Mouse (Mus musculus) testis, postnatal 14 days (tissue): ENCODE data around the gene Sim1.
A peak's percentile ranks its signal among the peaks of the same experiment; 100 is the strongest.

Experiments used
- DNase-seq: peaks from one replicate; pipeline ENCODE4 v3.0.0; 2021; ENCODE audit warnings: low spot score

Gene Sim1

GRCm38 (mm10) chr10:50901601-50902475 lies 7.3 kb downstream of the Sim1 start:
- DNase-seq, result no peak

- peak; percentile 34 for DNase-seq
These were observed 8.5 kb downstream of the Sim1 start for GRCm38 (mm10) chr10:50902741-50903715.

GRCm38 (mm10) chr10:50903846-50904763 lies 9.6 kb downstream of the Sim1 start:
- DNase-seq, result no peak

- no peak for DNase-seq
These were observed 10.5 kb downstream of the Sim1 start for GRCm38 (mm10) chr10:50904764-50905701.

- no peak for DNase-seq
These were observed 15.8 kb downstream of the Sim1 start for GRCm38 (mm10) chr10:50910400-50910799.

- DNase-seq, result no peak
These were observed 16.4 kb downstream of the Sim1 start for GRCm38 (mm10) chr10:50910861-50911410.

- no peak for DNase-seq
These were observed 21.1 kb downstream of the Sim1 start for GRCm38 (mm10) chr10:50915607-50916006.

- DNase-seq, result no peak
These were observed 34.7 kb downstream of the Sim1 start for GRCm38 (mm10) chr10:50929281-50929680.

GRCm38 (mm10) chr10:50935673-50936072 lies 41.1 kb downstream of the Sim1 start:
- DNase-seq, result no peak

GRCm38 (mm10) chr10:50973625-50974024 lies 79.1 kb downstream of the Sim1 start:
- DNase-seq, result no peak

GRCm38 (mm10) chr10:50981849-50982248 lies 87.3 kb downstream of the Sim1 start:
- DNase-seq, result no peak

- no peak for DNase-seq
These were observed 89.1 kb downstream of the Sim1 start for GRCm38 (mm10) chr10:50983620-50984019.

GRCm38 (mm10) chr10:51007798-51008197 lies 113.2 kb downstream of the Sim1 start:
- no peak for DNase-seq

- no peak for DNase-seq
These were observed 117.0 kb downstream of the Sim1 start for GRCm38 (mm10) chr10:51011391-51012150.

- DNase-seq, result no peak
These were observed 120.3 kb downstream of the Sim1 start for GRCm38 (mm10) chr10:51014901-51015300.

- no peak for DNase-seq
These were observed 120.8 kb downstream of the Sim1 start for GRCm38 (mm10) chr10:51015362-51015761.

- no peak for DNase-seq
These were observed 129.0 kb downstream of the Sim1 start for GRCm38 (mm10) chr10:51023308-51024279.
